Mouse (Mus musculus): ENCODE data around the gene Rbmy. TPM values are rescaled to one million over a fixed set of nuclear protein-coding genes. Genes with fewer than 3 reads are reported as not detected.
"Not testable (repeated sequence)": the region's sequence is repeated elsewhere in the genome, so short reads cannot be mapped to it uniquely, and the experiment has no call there.

Gene Rbmy
- total RNA-seq (2022): not detected

DNA sequence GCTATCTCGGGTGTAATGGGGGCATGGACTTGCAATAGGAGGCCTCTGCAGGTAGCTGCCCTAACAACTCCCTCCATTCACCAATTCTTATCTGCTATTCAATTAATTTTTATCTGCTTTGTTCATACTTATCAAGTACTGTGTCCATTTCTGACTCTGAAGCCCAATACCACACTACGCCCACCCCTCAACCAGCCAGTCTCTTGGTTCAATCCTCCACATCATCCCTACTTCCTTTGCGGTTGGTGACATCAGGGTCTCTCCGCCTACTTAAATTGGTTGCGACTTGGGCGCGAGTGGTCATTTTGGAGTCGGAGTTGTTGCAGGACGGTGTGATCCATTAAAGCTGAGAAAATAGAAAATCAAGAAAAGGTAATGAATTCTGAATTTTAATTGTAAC lies at the start of gene Rbmy, which contains the start of gene Gm10256:
TSS of gene Rbmy (plus strand) at position 301 of the 400 bp plus-strand sequence.
TSS of gene Gm10256 (plus strand) at position 320 of the 400 bp plus-strand sequence.
- not testable (repeated sequence) for DNase-seq

DNA sequence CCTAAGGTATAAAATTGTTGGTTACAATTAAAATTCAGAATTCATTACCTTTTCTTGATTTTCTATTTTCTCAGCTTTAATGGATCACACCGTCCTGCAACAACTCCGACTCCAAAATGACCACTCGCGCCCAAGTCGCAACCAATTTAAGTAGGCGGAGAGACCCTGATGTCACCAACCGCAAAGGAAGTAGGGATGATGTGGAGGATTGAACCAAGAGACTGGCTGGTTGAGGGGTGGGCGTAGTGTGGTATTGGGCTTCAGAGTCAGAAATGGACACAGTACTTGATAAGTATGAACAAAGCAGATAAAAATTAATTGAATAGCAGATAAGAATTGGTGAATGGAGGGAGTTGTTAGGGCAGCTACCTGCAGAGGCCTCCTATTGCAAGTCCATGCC lies 34.4 kb upstream of the Rbmy start, which contains the start of gene Gm4064:
TSS of gene Gm4064 (minus strand) at position 101 of the 400 bp plus-strand sequence.
- not testable (repeated sequence) for DNase-seq

Other genes with a start within 250 kb of the Rbmy start
- gene H2al2c, start 231.6 kb upstream of the Rbmy start, total RNA-seq (2022): not detected
- not detected for gene Sry, start 167.0 kb upstream of the Rbmy start, total RNA-seq (2022)
- not detected for gene H2al2b, start 110.0 kb upstream of the Rbmy start, total RNA-seq (2022)
- not detected for gene Gm4064, start 34.5 kb upstream of the Rbmy start, total RNA-seq (2022)
- not detected for gene Gm10256, start within 50 bp of the Rbmy start, total RNA-seq (2022)
- gene Gm10352, start 70.3 kb downstream of the Rbmy start, total RNA-seq (2022): not detected
- gene Gm29289, start 101.9 kb downstream of the Rbmy start, total RNA-seq (2022): not detected